Mouse (Mus musculus): Measurements from ENCODE around the gene B3galt1. TPM values are rescaled to one million over a fixed set of nuclear protein-coding genes. Genes with fewer than 3 reads are reported as not detected.

Gene B3galt1
- polyA plus RNA-seq, 1 experiment from 2014 or later, result 0.61 TPM

- Histone ChIP-seq H3K9me3 (replicated peaks) (no peaks in the 10 kb centered on the region), H3K27me3 (replicated peaks) (no peaks in the 10 kb centered on the region), H3K27ac (no peak overlapping the region), H3K4me3 (no peak overlapping the region), H3K9ac (no peak overlapping the region), H3K4me1 (no peaks in the 10 kb centered on the region), H3K4me2 (no peak overlapping the region), H3K36me3 (no peaks in the 10 kb centered on the region)
- WGBS (ENCODE audit: insufficient replicate concordance), result 62% methylated on average over 3 of the region's 3 CpGs
- ATAC-seq, result no peak
Measured at GRCm38 (mm10) chr2:67787536-67787935, 221.9 kb downstream of the B3galt1 start.

GRCm38 (mm10) chr2:67797561-67797960 is 231.9 kb downstream of the B3galt1 start:
- no peak overlapping the region for H3K4me2 ChIP-seq
- 60% methylated on average over 4 of the region's 4 CpGs for WGBS (ENCODE audit: insufficient replicate concordance)

DNA sequence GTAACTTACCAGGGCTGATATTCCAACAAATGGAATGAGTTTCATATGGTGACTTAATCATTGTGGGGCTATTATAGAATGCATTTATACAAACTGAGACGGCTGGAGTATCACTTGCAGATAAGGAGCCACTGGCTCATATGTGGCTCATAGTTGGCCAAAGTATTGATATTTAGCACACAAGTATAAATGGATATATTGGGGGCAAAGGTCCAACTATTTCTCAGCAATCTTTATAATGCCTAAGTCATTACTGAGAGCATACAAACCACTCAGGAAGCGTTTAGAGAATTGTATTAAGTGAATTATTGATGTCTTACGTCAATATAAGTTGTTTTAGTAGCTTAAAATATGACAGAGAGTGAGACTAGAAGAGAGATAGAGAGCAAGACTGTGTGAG is 234.3 kb downstream of the B3galt1 start:
- Histone ChIP-seq H3K4me3 (no peak overlapping the region), H3K9ac (no peak overlapping the region), H3K4me2 (no peak overlapping the region), H3K27me3 (replicated peaks) (no peaks in the 10 kb centered on the region), H3K4me1 (no peaks in the 10 kb centered on the region), H3K9me3 (replicated peaks) (no peaks in the 10 kb centered on the region), H3K27ac (no peak overlapping the region), H3K36me3 (no peaks in the 10 kb centered on the region)
- 67% methylated on average over 3 of the region's 3 CpGs for WGBS (ENCODE audit: insufficient replicate concordance)
- no peak for ATAC-seq

More at GRCm38 (mm10) chr2:67797561-67797960, 231.9 kb downstream of the B3galt1 start:
- Histone ChIP-seq H3K4me3 (no peak overlapping the region), H3K27ac (no peak overlapping the region), H3K36me3 (no peaks in the 10 kb centered on the region), H3K9me3 (replicated peaks) (no peaks in the 10 kb centered on the region), H3K27me3 (replicated peaks) (no peaks in the 10 kb centered on the region), H3K9ac (no peak overlapping the region), H3K4me1 (no peaks in the 10 kb centered on the region)
- no peak for ATAC-seq

DNA sequence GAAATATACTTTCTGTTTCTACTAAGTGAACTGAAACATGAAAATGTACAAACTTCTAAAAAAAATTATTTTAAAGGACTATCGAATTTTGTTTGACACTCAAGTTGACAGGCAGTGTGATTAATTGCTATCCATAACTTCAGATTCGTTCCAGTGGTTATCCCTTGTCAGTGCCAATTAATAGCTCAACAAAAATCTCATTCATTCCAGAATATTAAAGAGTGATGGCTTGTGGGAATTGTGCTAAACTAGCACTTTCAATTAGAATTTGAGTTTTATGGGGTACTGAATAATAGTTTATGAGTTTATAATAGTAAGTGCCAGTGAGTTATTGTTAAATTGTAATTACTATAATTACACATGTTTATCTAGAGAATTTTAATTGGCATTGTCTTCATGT is 250.5 kb downstream of the B3galt1 start:
- ATAC-seq, result no peak
- Histone ChIP-seq H3K27ac (no peak overlapping the region), H3K4me2 (no peak overlapping the region), H3K9me3 (replicated peaks) (no peaks in the 10 kb centered on the region), H3K27me3 (replicated peaks) (no peaks in the 10 kb centered on the region), H3K4me1 (no peaks in the 10 kb centered on the region), H3K4me3 (no peak overlapping the region), H3K9ac (no peak overlapping the region), H3K36me3 (no peaks in the 10 kb centered on the region)
- 56% methylated on average over 2 of the region's 2 CpGs for WGBS (ENCODE audit: insufficient replicate concordance)

DNA sequence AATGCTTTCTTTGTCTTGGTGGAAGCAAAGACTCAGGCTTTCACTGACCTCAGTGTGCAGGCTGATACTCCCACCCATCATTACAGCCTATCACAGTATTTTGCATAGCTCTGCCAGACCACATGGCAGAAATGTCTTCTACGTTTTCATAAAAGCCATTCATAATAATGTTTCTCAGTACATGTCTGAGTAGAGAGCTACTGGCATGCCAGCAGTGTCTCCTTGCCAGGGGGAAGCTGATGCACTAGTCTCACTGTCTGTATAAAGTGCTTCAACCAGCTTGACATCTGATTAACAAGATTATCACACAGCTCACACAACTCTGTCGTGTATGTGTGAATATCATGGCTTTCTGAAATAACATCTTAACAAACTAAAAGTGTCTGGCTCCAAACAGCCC is 252.3 kb downstream of the B3galt1 start:
- H3K27me3 ChIP-seq (replicated peaks), result no peaks in the 10 kb centered on the region
- no peaks in the 10 kb centered on the region for H3K9me3 ChIP-seq (replicated peaks)
- no peak overlapping the region for H3K4me3 ChIP-seq
- 52% methylated on average over 2 of the region's 2 CpGs for WGBS (ENCODE audit: insufficient replicate concordance)
- no peak overlapping the region for H3K4me2 ChIP-seq
- no peak overlapping the region for H3K9ac ChIP-seq
- H3K36me3 ChIP-seq, result no peaks in the 10 kb centered on the region
- H3K27ac ChIP-seq, result no peak overlapping the region
- no peak for ATAC-seq
- H3K4me1 ChIP-seq, result no peaks in the 10 kb centered on the region

DNA sequence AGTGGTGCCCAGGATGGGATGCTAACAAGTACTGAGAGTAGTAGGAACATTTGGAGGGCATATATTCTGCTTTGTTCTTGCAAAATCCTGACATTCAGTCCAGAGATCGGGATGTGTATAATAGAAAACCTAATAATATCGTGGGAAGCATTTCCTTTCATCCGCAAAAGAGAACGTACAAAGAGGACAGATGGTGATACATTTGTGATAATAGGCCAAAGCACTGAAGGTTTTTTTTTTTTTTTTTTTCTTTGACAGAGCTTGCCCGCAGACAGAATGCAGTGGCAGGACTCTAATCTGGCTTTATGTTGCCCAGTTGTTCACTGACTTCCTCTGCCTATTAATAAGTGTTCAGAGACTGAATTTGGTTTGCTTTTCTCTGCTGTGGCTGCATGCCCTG is 256.7 kb downstream of the B3galt1 start:
- Histone ChIP-seq H3K4me1 (no peaks in the 10 kb centered on the region), H3K27me3 (replicated peaks) (no peaks in the 10 kb centered on the region), H3K9me3 (replicated peaks) (no peaks in the 10 kb centered on the region), H3K4me2 (no peak overlapping the region), H3K9ac (no peak overlapping the region), H3K27ac (no peak overlapping the region), H3K36me3 (no peaks in the 10 kb centered on the region), H3K4me3 (no peak overlapping the region)
- 68% methylated on average over 5 of the region's 5 CpGs for WGBS (ENCODE audit: insufficient replicate concordance)
- no peak for ATAC-seq

GRCm38 (mm10) chr2:67827697-67828096 is 262.0 kb downstream of the B3galt1 start:
- Histone ChIP-seq H3K27me3 (replicated peaks) (no peaks in the 10 kb centered on the region), H3K9ac (no peak overlapping the region), H3K4me2 (no peak overlapping the region), H3K4me1 (no peaks in the 10 kb centered on the region), H3K9me3 (replicated peaks) (no peaks in the 10 kb centered on the region), H3K4me3 (no peak overlapping the region), H3K36me3 (no peaks in the 10 kb centered on the region), H3K27ac (no peak overlapping the region)
- ATAC-seq, result no peak
- WGBS (ENCODE audit: insufficient replicate concordance), result 64% methylated on average over 4 of the region's 4 CpGs

DNA sequence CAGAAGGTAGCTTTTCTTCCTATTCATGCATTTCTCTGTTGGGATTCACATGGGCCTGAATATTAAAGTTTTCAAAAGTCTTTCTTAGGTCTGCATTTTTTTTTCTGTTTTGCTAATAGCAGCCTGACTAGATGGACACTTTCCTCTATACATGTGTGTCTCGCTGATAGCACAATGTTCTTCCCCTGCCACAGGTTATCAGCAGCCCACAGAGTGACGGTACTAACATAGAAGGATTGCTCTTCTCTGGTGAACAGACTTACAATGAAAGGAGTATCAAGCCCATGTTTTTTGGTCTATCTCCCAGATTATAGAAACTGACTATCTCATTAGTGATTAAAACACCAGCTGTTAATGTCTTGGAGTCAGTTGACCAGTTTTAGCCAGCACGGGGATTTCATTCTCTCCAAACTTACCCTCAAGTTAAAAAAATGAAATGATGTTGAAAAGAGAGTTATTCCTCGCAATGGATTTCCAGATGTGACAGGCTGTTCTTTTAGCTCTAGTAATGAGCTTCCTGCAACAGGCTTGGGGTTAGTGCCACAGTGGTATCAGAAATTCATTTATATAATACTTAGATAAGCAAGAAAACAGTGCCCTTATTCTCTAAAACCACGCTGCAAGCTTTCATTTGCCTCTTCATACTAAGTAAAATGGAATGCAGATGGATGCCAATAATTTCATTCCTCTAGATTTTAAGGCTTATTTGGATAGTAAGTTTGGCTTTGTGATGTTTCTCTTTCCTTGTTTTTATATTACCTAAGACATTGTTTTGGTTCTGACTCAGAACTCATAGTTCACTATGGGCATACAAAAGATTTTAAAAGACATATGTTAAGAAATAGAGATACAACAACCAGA is 263.6 kb downstream of the B3galt1 start:
- H3K36me3 ChIP-seq, result no peaks in the 10 kb centered on the region

GRCm38 (mm10) chr2:67847806-67848205 is 282.1 kb downstream of the B3galt1 start:
- H3K27ac ChIP-seq, result no peak overlapping the region
- no peaks in the 10 kb centered on the region for H3K9me3 ChIP-seq (replicated peaks)
- H3K36me3 ChIP-seq, result no peaks in the 10 kb centered on the region
- H3K4me1 ChIP-seq, result no peaks in the 10 kb centered on the region
- no peaks in the 10 kb centered on the region for H3K27me3 ChIP-seq (replicated peaks)
- H3K4me2 ChIP-seq, result no peak overlapping the region
- no peak overlapping the region for H3K4me3 ChIP-seq
- WGBS (ENCODE audit: insufficient replicate concordance), result 76% methylated on average over 8 of the region's 8 CpGs
- H3K9ac ChIP-seq, result no peak overlapping the region
- no peak for ATAC-seq

More for the DNA sequence above, 263.6 kb downstream of the B3galt1 start:
- Histone ChIP-seq H3K4me3 (no peak overlapping the region), H3K27ac (no peak overlapping the region), H3K9me3 (replicated peaks) (no peaks in the 10 kb centered on the region), H3K9ac (no peak overlapping the region), H3K4me1 (no peaks in the 10 kb centered on the region), H3K4me2 (no peak overlapping the region), H3K27me3 (replicated peaks) (no peaks in the 10 kb centered on the region)
- peak; percentile 76 for ATAC-seq
- WGBS (ENCODE audit: insufficient replicate concordance), result 38% methylated on average over 5 of the region's 5 CpGs

GRCm38 (mm10) chr2:67850725-67851124 is 285.1 kb downstream of the B3galt1 start:
- H3K4me2 ChIP-seq, result no peak overlapping the region
- no peak overlapping the region for H3K4me3 ChIP-seq
- WGBS (ENCODE audit: insufficient replicate concordance), result 76% methylated on average over 3 of the region's 3 CpGs
- H3K4me1 ChIP-seq, result no peaks in the 10 kb centered on the region
- H3K27ac ChIP-seq, result no peak overlapping the region
- H3K9ac ChIP-seq, result no peak overlapping the region
- ATAC-seq, result no peak
- no peaks in the 10 kb centered on the region for H3K36me3 ChIP-seq
- no peaks in the 10 kb centered on the region for H3K9me3 ChIP-seq (replicated peaks)
- no peaks in the 10 kb centered on the region for H3K27me3 ChIP-seq (replicated peaks)

DNA sequence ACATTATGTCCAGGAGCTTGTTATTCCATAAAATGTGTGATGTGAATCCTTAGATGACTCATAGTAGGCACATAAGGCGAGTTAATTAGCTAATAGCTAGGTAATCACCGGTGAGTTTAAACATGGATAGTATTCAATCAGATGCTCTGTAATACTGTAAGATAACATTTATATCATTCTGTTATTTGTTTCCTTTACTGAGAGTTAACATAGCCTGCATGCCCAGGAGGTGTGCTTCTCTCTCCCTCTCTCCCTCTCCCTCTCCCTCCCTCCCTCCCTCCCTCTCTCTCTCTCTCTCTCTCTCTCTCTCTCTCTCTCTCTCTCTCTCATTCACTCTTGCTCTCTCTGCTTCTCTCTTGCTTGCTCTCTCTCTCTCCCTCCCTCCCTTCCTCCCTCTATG is 292.7 kb downstream of the B3galt1 start:
- Histone ChIP-seq H3K4me3 (no peak overlapping the region), H3K36me3 (no peaks in the 10 kb centered on the region), H3K4me1 (no peaks in the 10 kb centered on the region), H3K27me3 (replicated peaks) (no peaks in the 10 kb centered on the region), H3K9ac (no peak overlapping the region), H3K4me2 (no peak overlapping the region), H3K9me3 (replicated peaks) (no peaks in the 10 kb centered on the region), H3K27ac (no peak overlapping the region)
- ATAC-seq, result no peak
- 64% methylated on average over 2 of the region's 2 CpGs for WGBS (ENCODE audit: insufficient replicate concordance)

DNA sequence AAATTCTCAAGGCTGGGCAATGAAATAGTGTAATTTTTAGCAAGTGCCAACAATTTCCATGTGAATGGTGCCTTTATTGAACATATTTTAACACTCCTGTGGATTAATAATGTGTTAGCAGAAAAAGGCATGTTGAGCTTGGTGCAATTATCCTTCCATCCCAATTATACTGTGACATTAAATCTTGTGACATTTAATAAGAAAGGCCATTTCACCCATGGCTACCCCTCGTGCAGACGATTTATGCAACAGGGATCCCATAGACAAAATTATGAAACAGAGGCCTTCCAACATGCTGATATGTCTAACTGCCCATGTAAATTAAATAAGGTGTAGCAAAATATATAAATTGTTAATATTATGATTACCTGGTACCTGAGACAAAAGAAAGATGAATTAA is 293.3 kb downstream of the B3galt1 start:
- 76% methylated on average over 2 of the region's 2 CpGs for WGBS (ENCODE audit: insufficient replicate concordance)
- Histone ChIP-seq H3K36me3 (no peaks in the 10 kb centered on the region), H3K4me3 (no peak overlapping the region), H3K9ac (no peak overlapping the region), H3K4me2 (no peak overlapping the region), H3K4me1 (no peaks in the 10 kb centered on the region), H3K27ac (no peak overlapping the region), H3K27me3 (replicated peaks) (no peaks in the 10 kb centered on the region), H3K9me3 (replicated peaks) (no peaks in the 10 kb centered on the region)
- no peak for ATAC-seq

GRCm38 (mm10) chr2:67873368-67873767 is 307.7 kb downstream of the B3galt1 start:
- Histone ChIP-seq H3K4me3 (no peak overlapping the region), H3K27me3 (replicated peaks) (no peaks in the 10 kb centered on the region), H3K9me3 (replicated peaks) (no peaks in the 10 kb centered on the region), H3K9ac (no peak overlapping the region), H3K36me3 (no peaks in the 10 kb centered on the region), H3K27ac (no peak overlapping the region), H3K4me1 (no peaks in the 10 kb centered on the region), H3K4me2 (no peak overlapping the region)
- no peak for ATAC-seq
- 70% methylated on average over 3 of the region's 3 CpGs for WGBS (ENCODE audit: insufficient replicate concordance)

Data from liver, embryonic 12.5 days (tissue).